Mouse (Mus musculus) liver, postnatal 0 days (tissue): Measurements from ENCODE around the gene Lkaaear1.

ENCODE experiments used
- CTCF ChIP-seq: sonication (generic); IDR thresholded peaks from 2 replicates; pipeline ENCODE4 v1.5.1; 2016; ENCODE audit warnings: antibody characterized with exemption, low read depth
- EP300 ChIP-seq: IDR thresholded peaks from 2 replicates; pipeline ENCODE4 v1.6.1; 2016; ENCODE audit warnings: antibody characterized with exemption, low read depth, mild to moderate bottlenecking

DNA sequence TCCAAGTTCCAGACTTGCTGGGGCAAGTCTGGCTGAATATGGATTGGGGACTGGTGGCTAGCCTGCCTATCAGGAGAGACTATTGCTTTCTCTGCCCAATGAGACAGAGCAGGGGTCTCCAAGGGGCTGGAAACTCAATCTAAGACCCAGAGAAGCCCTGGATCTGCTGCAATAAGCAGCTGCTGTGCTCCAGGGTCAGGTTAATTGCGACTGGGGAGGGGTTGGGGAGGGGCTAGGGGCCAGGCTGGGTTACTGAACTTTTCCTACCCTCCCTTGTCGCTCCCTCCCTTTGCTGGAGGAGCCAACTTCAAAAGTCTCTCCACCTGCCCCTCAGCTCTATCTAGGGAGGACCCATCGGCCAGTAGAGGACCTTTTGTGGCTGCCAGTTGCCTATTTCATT lies 41.5 kb downstream of the Lkaaear1 start, which contains the start of gene Gm29797:
- TF ChIP-seq CTCF = no peak
- TF ChIP-seq EP300 = no peak
